Mouse (Mus musculus) lung, postnatal 0 days (tissue): ENCODE results near the gene Psma1.

Experiments
- CTCF ChIP-seq: IDR thresholded peaks from 2 replicates; pipeline ENCODE4 v1.5.1; 2016; ENCODE audit warnings: antibody characterized with exemption, mild to moderate bottlenecking
- EP300 ChIP-seq: IDR thresholded peaks from 2 replicates; pipeline ENCODE4 v1.6.1; 2016; ENCODE audit warnings: antibody characterized with exemption, mild to moderate bottlenecking, control low read depth

- TF ChIP-seq CTCF: peak; percentile 83
- TF ChIP-seq EP300: no peak
Measured at GRCm38 (mm10) chr7:114281671-114282070, 5.8 kb upstream of the Psma1 start.
